Mouse (Mus musculus): ENCODE data around the gene Nek8. TPM values are rescaled to one million over a fixed set of nuclear protein-coding genes. Genes with fewer than 3 reads are reported as not detected.
"Not testable (repeated sequence)": the region's sequence is repeated elsewhere in the genome, so short reads cannot be mapped to it uniquely, and the experiment has no call there.

The Nek8 gene
- polyA plus RNA-seq, 1 experiment from 2014 or later: 10.2 TPM

DNA sequence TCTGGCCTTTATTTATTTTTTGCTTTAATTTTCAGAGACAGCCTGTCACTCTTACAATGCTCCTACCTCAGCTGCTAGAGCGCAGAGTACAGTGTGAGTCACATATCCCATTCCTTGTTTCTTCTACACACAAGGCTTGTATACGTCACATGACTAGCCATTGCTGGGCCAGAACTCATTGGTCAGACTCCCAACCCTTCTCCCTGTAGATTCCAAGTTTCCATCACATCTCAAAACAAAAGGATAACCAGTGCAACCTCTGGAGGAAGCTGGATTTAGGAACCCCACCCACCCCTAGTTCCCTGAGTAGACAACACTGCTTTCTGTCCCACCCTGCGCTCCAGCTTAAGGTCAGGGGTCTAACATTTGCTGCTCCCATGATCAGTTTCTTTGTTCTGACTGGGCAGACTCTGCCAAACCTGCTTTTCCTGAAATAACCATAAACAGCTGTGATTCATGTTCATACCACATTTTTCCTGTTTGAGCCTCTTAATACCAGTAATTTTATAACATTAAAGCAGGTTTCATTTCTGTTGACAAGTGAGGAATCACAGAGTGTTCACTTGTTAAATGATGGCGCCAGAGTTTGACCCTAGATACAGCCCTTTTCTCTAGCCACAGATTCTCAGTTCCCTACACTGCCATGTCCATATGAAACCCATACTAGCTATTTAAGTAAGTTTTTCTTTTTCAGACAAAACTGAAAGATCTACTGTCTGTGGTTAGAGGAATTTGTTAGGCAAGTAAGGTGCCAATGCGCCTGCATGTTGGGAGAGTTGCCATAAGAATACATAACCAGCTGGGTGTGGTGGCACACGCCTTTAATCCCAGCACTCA lies 29.6 kb downstream of the Nek8 start:
- Histone ChIP-seq H3K4me2 (ENCODE audit: low read depth, low read length) (no peak overlapping the region), H3K9ac (ENCODE audit: low read depth, low read length) (no peak overlapping the region), H3K4me1 (ENCODE audit: control insufficient read depth, low read depth, low read length) (no peaks in the 10 kb centered on the region), H3K9me3 (replicated peaks; ENCODE audit: control insufficient read depth, low read length) (no peaks in the 10 kb centered on the region), H3K27ac (ENCODE audit: low read length) (no peak overlapping the region), H3K36me3 (ENCODE audit: control insufficient read depth, insufficient read depth) (peaks cover 3% of the 10 kb centered on the region), H3K4me3 (ENCODE audit: low read depth, low read length) (no peak overlapping the region), H3K27me3 (ENCODE audit: control insufficient read depth, insufficient read depth, low read depth, low read length) (no peaks in the 10 kb centered on the region)
- no peak for ATAC-seq (ENCODE audit: low read depth)
- 75% methylated on average over 6 of the region's 6 CpGs for WGBS (ENCODE audit: insufficient replicate concordance)

DNA sequence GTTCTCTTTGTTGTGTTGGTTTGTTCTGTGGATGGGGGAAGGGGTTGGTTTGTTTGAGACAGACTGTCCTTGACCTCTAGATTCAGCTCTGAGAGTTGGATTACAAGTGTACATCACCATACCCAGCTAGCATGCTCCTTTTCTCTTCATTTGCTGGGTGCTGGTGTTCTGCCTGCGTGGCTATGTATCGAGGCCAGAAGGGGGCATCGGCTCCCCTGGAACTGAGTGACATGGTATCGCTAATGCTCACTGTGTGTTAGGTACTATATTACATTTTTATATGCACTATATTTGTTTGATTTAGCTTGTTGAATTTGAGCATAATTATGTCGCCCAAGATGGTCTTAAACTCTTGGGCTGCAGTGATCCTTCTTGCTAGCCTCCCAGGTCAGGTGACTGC lies 30.3 kb downstream of the Nek8 start:
- 71% methylated on average over 5 of the region's 5 CpGs for WGBS (ENCODE audit: insufficient replicate concordance)
- H3K27ac ChIP-seq (ENCODE audit: low read length): no peak overlapping the region
- H3K27me3 ChIP-seq (ENCODE audit: control insufficient read depth, insufficient read depth, low read depth, low read length): no peaks in the 10 kb centered on the region
- H3K4me2 ChIP-seq (ENCODE audit: low read depth, low read length): no peak overlapping the region
- no peak overlapping the region for H3K9ac ChIP-seq (ENCODE audit: low read depth, low read length)
- no peak for ATAC-seq (ENCODE audit: low read depth)
- no peaks in the 10 kb centered on the region for H3K9me3 ChIP-seq (replicated peaks; ENCODE audit: control insufficient read depth, low read length)
- H3K36me3 ChIP-seq (ENCODE audit: control insufficient read depth, insufficient read depth): peaks cover 1% of the 10 kb centered on the region
- peaks cover 5% of the 10 kb centered on the region for H3K4me1 ChIP-seq (ENCODE audit: control insufficient read depth, low read depth, low read length)
- no peak overlapping the region for H3K4me3 ChIP-seq (ENCODE audit: low read depth, low read length)

DNA sequence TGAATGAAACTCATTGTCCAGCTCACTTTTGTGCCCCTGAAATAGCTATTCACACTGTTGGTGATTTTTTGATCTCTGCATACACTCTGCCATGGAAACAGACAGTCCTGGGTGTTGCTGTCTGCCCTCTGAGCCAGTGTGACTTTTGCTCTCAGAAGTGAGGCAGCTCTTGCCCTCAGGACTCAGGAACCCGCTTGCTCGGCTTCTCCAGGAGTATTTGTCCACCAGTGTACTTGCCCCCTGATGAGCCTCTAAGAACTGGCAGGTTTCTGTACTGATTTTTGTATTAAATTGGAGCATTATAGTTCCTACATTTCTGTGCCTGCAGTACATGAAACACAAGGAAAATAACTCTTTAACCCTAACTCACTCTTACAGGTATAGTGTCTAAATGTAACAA lies 33.0 kb downstream of the Nek8 start:
- 84% methylated on average over 2 of the region's 2 CpGs for WGBS (ENCODE audit: insufficient replicate concordance)
- no peak overlapping the region for H3K27ac ChIP-seq (ENCODE audit: low read length)

DNA sequence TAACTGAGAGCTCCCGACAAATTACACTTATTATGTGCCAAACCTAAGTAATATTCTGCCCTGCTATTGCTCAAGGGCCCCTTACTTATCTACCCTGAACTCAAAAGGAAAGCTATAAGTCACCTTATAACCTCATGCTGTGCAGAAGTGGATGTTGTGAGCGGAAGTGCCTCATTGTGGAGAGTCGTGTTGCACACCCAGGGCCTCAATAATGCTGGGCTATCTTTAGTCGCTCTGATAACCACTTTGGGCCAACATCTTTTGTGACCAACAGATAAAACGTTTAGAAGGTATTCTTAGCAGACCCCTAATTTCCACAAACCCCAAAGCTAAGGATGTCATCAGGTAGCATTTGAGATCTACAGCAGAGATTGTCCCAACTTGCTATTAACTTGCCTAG lies 35.8 kb downstream of the Nek8 start:
- no peak overlapping the region for H3K4me3 ChIP-seq (ENCODE audit: low read depth, low read length)
- H3K27ac ChIP-seq (ENCODE audit: low read length): no peak overlapping the region
- ATAC-seq (ENCODE audit: low read depth): 0 out of 2 replicates have a peak, but pooled peaks have one; percentile 27
- WGBS (ENCODE audit: insufficient replicate concordance): 29% methylated on average over 5 of the region's 5 CpGs
- no peak overlapping the region for H3K9ac ChIP-seq (ENCODE audit: low read depth, low read length)
- H3K4me2 ChIP-seq (ENCODE audit: low read depth, low read length): no peak overlapping the region
- no peaks in the 10 kb centered on the region for H3K36me3 ChIP-seq (ENCODE audit: control insufficient read depth, insufficient read depth)
- no peaks in the 10 kb centered on the region for H3K9me3 ChIP-seq (replicated peaks; ENCODE audit: control insufficient read depth, low read length)
- peaks cover 21% of the 10 kb centered on the region for H3K4me1 ChIP-seq (ENCODE audit: control insufficient read depth, low read depth, low read length)
- H3K27me3 ChIP-seq (ENCODE audit: control insufficient read depth, insufficient read depth, low read depth, low read length): no peaks in the 10 kb centered on the region

More for the DNA sequence above, 33.0 kb downstream of the Nek8 start:
- Histone ChIP-seq H3K4me3 (ENCODE audit: low read depth, low read length) (no peak overlapping the region), H3K4me2 (ENCODE audit: low read depth, low read length) (no peak overlapping the region), H3K4me1 (ENCODE audit: control insufficient read depth, low read depth, low read length) (peaks cover 18% of the 10 kb centered on the region), H3K9me3 (replicated peaks; ENCODE audit: control insufficient read depth, low read length) (no peaks in the 10 kb centered on the region), H3K27me3 (ENCODE audit: control insufficient read depth, insufficient read depth, low read depth, low read length) (no peaks in the 10 kb centered on the region), H3K36me3 (ENCODE audit: control insufficient read depth, insufficient read depth) (no peaks in the 10 kb centered on the region), H3K9ac (ENCODE audit: low read depth, low read length) (no peak overlapping the region)
- no peak for ATAC-seq (ENCODE audit: low read depth)

DNA sequence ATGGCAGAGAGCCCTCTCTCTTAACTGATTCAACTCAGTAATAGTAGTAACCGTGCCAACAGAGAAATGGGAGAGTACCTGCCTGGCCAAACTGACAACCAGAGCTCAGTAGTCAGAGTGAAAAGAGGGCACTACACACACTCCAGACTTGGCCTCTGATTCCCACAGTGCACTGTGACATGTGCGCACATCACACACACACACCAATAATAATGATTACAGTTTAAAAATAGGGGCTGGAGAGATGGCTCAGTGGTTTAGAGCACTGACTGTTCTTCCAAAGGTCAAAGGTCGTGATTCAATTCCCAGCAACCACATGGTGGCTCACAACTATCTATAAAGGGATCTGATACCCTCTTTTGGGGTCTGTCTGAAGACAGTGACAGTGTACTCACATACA lies 38.5 kb downstream of the Nek8 start:
- Histone ChIP-seq H3K36me3 (ENCODE audit: control insufficient read depth, insufficient read depth) (no peaks in the 10 kb centered on the region), H3K9ac (ENCODE audit: low read depth, low read length) (no peak overlapping the region), H3K9me3 (replicated peaks; ENCODE audit: control insufficient read depth, low read length) (no peaks in the 10 kb centered on the region), H3K4me1 (ENCODE audit: control insufficient read depth, low read depth, low read length) (peaks cover 39% of the 10 kb centered on the region), H3K4me3 (ENCODE audit: low read depth, low read length) (no peak overlapping the region), H3K27ac (ENCODE audit: low read length) (peak overlapping the region; percentile 0; the same call in 1 of the 2 replicates), H3K27me3 (ENCODE audit: control insufficient read depth, insufficient read depth, low read depth, low read length) (no peaks in the 10 kb centered on the region), H3K4me2 (ENCODE audit: low read depth, low read length) (no peak overlapping the region)
- ATAC-seq (ENCODE audit: low read depth): no peak
- 66% methylated on average over 3 of the region's 3 CpGs for WGBS (ENCODE audit: insufficient replicate concordance)

DNA sequence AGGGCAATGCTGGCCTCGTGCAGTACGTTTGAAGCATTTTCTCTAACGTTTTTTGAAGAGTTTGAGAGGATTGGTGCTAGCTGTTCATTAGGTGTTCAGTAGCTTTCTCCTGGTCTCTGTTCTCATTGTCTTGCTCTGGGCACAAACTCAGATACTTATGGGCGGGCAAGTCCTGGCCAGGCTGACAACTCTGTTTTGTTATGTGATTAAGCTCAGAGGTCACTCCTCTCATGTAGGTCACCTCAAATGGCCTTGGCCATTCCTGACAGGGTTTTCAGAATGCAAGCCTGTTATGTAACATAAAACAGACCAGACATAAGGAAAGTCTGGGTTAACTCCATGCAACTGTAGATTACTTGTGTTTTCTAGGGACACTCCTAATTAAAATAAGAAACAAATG lies 38.9 kb downstream of the Nek8 start:
- Histone ChIP-seq H3K4me2 (ENCODE audit: low read depth, low read length) (no peak overlapping the region), H3K9me3 (replicated peaks; ENCODE audit: control insufficient read depth, low read length) (no peaks in the 10 kb centered on the region), H3K9ac (ENCODE audit: low read depth, low read length) (no peak overlapping the region), H3K27me3 (ENCODE audit: control insufficient read depth, insufficient read depth, low read depth, low read length) (no peaks in the 10 kb centered on the region), H3K27ac (ENCODE audit: low read length) (peak overlapping the region; percentile 0; the same call in 1 of the 2 replicates), H3K4me1 (ENCODE audit: control insufficient read depth, low read depth, low read length) (peaks cover 42% of the 10 kb centered on the region), H3K4me3 (ENCODE audit: low read depth, low read length) (no peak overlapping the region), H3K36me3 (ENCODE audit: control insufficient read depth, insufficient read depth) (no peaks in the 10 kb centered on the region)
- 67% methylated on average over 4 of the region's 4 CpGs for WGBS (ENCODE audit: insufficient replicate concordance)
- peak; percentile 49; the same call in 1 of the 2 replicates for ATAC-seq (ENCODE audit: low read depth)

DNA sequence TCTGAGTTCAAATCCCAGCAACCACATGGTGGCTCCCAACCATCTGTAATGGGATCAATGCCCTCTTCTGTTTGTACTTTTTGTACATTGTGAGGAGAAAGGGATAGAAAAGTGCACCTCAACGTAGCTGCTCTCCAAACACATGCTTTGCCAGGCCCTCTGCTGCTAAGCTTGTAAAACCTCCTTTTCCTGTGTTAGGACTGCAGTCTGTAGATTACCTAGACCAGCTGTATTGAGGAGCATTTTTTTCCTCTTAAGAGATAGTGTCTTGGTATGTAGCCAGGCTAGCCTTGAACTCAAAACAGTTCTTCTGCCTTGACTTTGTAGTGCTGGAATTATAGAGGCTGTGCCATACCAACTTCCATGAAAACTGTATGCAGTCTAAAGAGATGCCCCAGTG lies 40.3 kb downstream of the Nek8 start:
- H3K27ac ChIP-seq (ENCODE audit: low read length): no peak overlapping the region
- WGBS (ENCODE audit: insufficient replicate concordance): 20% methylated on average over 1 of the region's 1 CpGs
- peaks cover 36% of the 10 kb centered on the region for H3K4me1 ChIP-seq (ENCODE audit: control insufficient read depth, low read depth, low read length)
- no peak overlapping the region for H3K9ac ChIP-seq (ENCODE audit: low read depth, low read length)
- no peak for ATAC-seq (ENCODE audit: low read depth)
- H3K4me2 ChIP-seq (ENCODE audit: low read depth, low read length): no peak overlapping the region
- no peaks in the 10 kb centered on the region for H3K27me3 ChIP-seq (ENCODE audit: control insufficient read depth, insufficient read depth, low read depth, low read length)
- no peak overlapping the region for H3K4me3 ChIP-seq (ENCODE audit: low read depth, low read length)
- no peaks in the 10 kb centered on the region for H3K9me3 ChIP-seq (replicated peaks; ENCODE audit: control insufficient read depth, low read length)
- H3K36me3 ChIP-seq (ENCODE audit: control insufficient read depth, insufficient read depth): no peaks in the 10 kb centered on the region

DNA sequence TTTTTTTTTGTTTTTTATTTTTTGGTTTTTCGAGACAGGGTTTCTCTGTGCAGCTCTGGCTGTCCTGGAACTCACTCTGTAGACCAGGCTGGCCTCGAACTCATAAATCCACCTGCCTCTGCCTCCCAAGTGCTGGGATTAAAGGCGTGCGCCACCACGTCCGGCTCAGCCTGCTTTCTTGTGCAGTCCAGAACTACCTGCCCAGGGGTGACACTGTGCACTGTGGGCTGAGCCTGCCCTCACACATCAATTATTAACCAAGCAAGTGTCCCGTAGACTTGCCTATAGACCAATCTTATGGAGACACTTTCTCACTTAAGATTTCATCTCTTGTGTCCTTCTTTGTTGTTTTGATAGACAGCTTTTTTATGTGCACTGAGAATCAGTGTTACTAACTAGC lies 41.2 kb downstream of the Nek8 start:
- H3K9me3 ChIP-seq (replicated peaks; ENCODE audit: control insufficient read depth, low read length); H3K4me3 ChIP-seq (ENCODE audit: low read depth, low read length); H3K9ac ChIP-seq (ENCODE audit: low read depth, low read length); H3K4me2 ChIP-seq (ENCODE audit: low read depth, low read length); H3K27ac ChIP-seq (ENCODE audit: low read length); H3K27me3 ChIP-seq (ENCODE audit: control insufficient read depth, insufficient read depth, low read depth, low read length); H3K36me3 ChIP-seq (ENCODE audit: control insufficient read depth, insufficient read depth): not testable (repeated sequence)
- peaks cover 29% of the 10 kb centered on the region for H3K4me1 ChIP-seq (ENCODE audit: control insufficient read depth, low read depth, low read length)
- peak; percentile 77; the same call in 1 of the 2 replicates for ATAC-seq (ENCODE audit: low read depth)
- WGBS (ENCODE audit: insufficient replicate concordance): 64% methylated on average over 7 of the region's 7 CpGs

DNA sequence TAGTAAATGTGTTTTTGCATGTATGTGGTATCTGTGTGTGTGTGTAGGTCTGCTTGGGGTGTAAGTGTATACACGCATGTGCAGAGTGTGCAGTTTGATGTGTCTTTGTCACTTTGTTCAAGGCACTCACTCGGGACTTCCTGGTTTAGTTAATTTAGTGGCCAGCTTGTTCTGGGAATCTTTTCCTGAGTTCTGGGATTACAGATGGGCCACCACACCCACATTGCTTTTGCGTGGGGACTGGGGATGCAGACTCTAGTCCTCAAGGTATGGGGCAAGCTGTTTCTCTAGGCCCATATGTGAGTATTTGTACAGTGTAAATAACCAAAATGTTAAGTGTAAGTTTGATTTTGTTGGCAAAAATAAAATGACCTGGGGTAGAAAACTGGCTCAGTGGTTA lies 42.1 kb downstream of the Nek8 start:
- H3K9me3 ChIP-seq (replicated peaks; ENCODE audit: control insufficient read depth, low read length): no peaks in the 10 kb centered on the region
- no peak for ATAC-seq (ENCODE audit: low read depth)
- H3K9ac ChIP-seq (ENCODE audit: low read depth, low read length): no peak overlapping the region
- H3K36me3 ChIP-seq (ENCODE audit: control insufficient read depth, insufficient read depth): no peaks in the 10 kb centered on the region
- no peak overlapping the region for H3K27ac ChIP-seq (ENCODE audit: low read length)
- H3K4me3 ChIP-seq (ENCODE audit: low read depth, low read length): no peak overlapping the region
- peaks cover 27% of the 10 kb centered on the region for H3K4me1 ChIP-seq (ENCODE audit: control insufficient read depth, low read depth, low read length)
- H3K4me2 ChIP-seq (ENCODE audit: low read depth, low read length): no peak overlapping the region
- H3K27me3 ChIP-seq (ENCODE audit: control insufficient read depth, insufficient read depth, low read depth, low read length): no peaks in the 10 kb centered on the region
- 59% methylated on average over 3 of the region's 3 CpGs for WGBS (ENCODE audit: insufficient replicate concordance)

Measured in liver, embryonic 16.5 days (tissue).